Mouse (Mus musculus): Measurements from ENCODE around the gene Copg2.

- TF ChIP-seq CTCF (IDR thresholded peaks at IDR 0.05; ENCODE audit: low read depth, low read length) (no peak), TAL1 (conservative IDR thresholded peaks at IDR 0.05; ENCODE audit: low read depth, low read length) (no peak), POLR2AphosphoS5 (IDR thresholded peaks at IDR 0.05; ENCODE audit: insufficient replicate concordance, low read depth, low read length) (no peak)
These were observed 196.4 kb downstream of the Copg2 start for GRCm38 (mm10) chr6:30700182-30700581.

Data from G1E (cell line).